Mouse (Mus musculus): Measurements from ENCODE around the gene Zbtb2. TPM values are rescaled to one million over a fixed set of nuclear protein-coding genes. Genes with fewer than 3 reads are reported as not detected.
A peak's percentile ranks its signal among the peaks of the same experiment; 100 is the strongest.

The Zbtb2 gene
- polyA plus RNA-seq, 1 experiment from 2014 or later: 15.5 TPM

- H3K4me1 ChIP-seq: no peaks in the 10 kb centered on the region
- no peak overlapping the region for H3K4me2 ChIP-seq
- H3K4me3 ChIP-seq: no peak overlapping the region
- no peak overlapping the region for H3K9ac ChIP-seq
- 60% methylated on average over 5 of the region's 5 CpGs for WGBS
- no peaks in the 10 kb centered on the region for H3K9me3 ChIP-seq
- H3K27ac ChIP-seq: no peak overlapping the region
- peaks cover 51% of the 10 kb centered on the region for H3K36me3 ChIP-seq
- no peaks in the 10 kb centered on the region for H3K27me3 ChIP-seq
- no peak for ATAC-seq (ENCODE audit: insufficient number of reproducible peaks, insufficient read depth, low FRiP score, low TSS enrichment, low read depth)
Measured at GRCm38 (mm10) chr10:4404895-4405491, 17.1 kb upstream of the Zbtb2 start.

- no peak overlapping the region for H3K4me2 ChIP-seq
- H3K36me3 ChIP-seq: peaks cover 43% of the 10 kb centered on the region
- no peak for ATAC-seq (ENCODE audit: insufficient number of reproducible peaks, insufficient read depth, low FRiP score, low TSS enrichment, low read depth)
- no peaks in the 10 kb centered on the region for H3K4me1 ChIP-seq
- no peak overlapping the region for H3K27ac ChIP-seq
- H3K9me3 ChIP-seq: no peaks in the 10 kb centered on the region
- no peaks in the 10 kb centered on the region for H3K27me3 ChIP-seq
- 87% methylated on average over 5 of the region's 5 CpGs for WGBS
- no peak overlapping the region for H3K4me3 ChIP-seq
- no peak overlapping the region for H3K9ac ChIP-seq
Measured at GRCm38 (mm10) chr10:4398058-4398457, 10.2 kb upstream of the Zbtb2 start.

- no peaks in the 10 kb centered on the region for H3K9me3 ChIP-seq
- H3K27me3 ChIP-seq: no peaks in the 10 kb centered on the region
- peaks cover 39% of the 10 kb centered on the region for H3K36me3 ChIP-seq
- 90% methylated on average over 3 of the region's 3 CpGs for WGBS
- no peak overlapping the region for H3K9ac ChIP-seq
- no peak overlapping the region for H3K4me2 ChIP-seq
- H3K4me3 ChIP-seq: no peak overlapping the region
- no peak for ATAC-seq (ENCODE audit: insufficient number of reproducible peaks, insufficient read depth, low FRiP score, low TSS enrichment, low read depth)
- no peak overlapping the region for H3K27ac ChIP-seq
- peaks cover 17% of the 10 kb centered on the region for H3K4me1 ChIP-seq
Measured at GRCm38 (mm10) chr10:4395321-4395720, 7.4 kb upstream of the Zbtb2 start.

GRCm38 (mm10) chr10:4391851-4392250 is 3.9 kb upstream of the Zbtb2 start:
- H3K9ac ChIP-seq: no peak overlapping the region
- peaks cover 37% of the 10 kb centered on the region for H3K4me1 ChIP-seq
- no peaks in the 10 kb centered on the region for H3K9me3 ChIP-seq
- WGBS: 43% methylated on average over 6 of the region's 6 CpGs
- ATAC-seq (ENCODE audit: insufficient number of reproducible peaks, insufficient read depth, low FRiP score, low TSS enrichment, low read depth): no peak
- H3K27me3 ChIP-seq: no peaks in the 10 kb centered on the region
- H3K36me3 ChIP-seq: peaks cover 27% of the 10 kb centered on the region
- H3K27ac ChIP-seq: no peak overlapping the region
- no peak overlapping the region for H3K4me3 ChIP-seq
- no peak overlapping the region for H3K4me2 ChIP-seq

GRCm38 (mm10) chr10:4391076-4391475 is 3.2 kb upstream of the Zbtb2 start:
- no peak overlapping the region for H3K9ac ChIP-seq

GRCm38 (mm10) chr10:4390550-4390949 is 2.6 kb upstream of the Zbtb2 start:
- H3K4me2 ChIP-seq: peak overlapping the region; percentile 84
- peaks cover 37% of the 10 kb centered on the region for H3K4me1 ChIP-seq
- peaks cover 19% of the 10 kb centered on the region for H3K36me3 ChIP-seq
- no peak overlapping the region; the same call in 1 of the 2 replicates for H3K27ac ChIP-seq
- no peak overlapping the region for H3K9ac ChIP-seq
- H3K4me3 ChIP-seq: no peak overlapping the region
- H3K27me3 ChIP-seq: no peaks in the 10 kb centered on the region
- H3K9me3 ChIP-seq: no peaks in the 10 kb centered on the region
- ATAC-seq (ENCODE audit: insufficient number of reproducible peaks, insufficient read depth, low FRiP score, low TSS enrichment, low read depth): no peak
- 43% methylated on average over 2 of the region's 2 CpGs for WGBS

More at GRCm38 (mm10) chr10:4391076-4391475, 3.2 kb upstream of the Zbtb2 start:
- ATAC-seq (ENCODE audit: insufficient number of reproducible peaks, insufficient read depth, low FRiP score, low TSS enrichment, low read depth): no peak
- WGBS: 70% methylated on average over 5 of the region's 5 CpGs
- Histone ChIP-seq H3K4me2 (no peak overlapping the region), H3K4me3 (no peak overlapping the region), H3K27ac (no peak overlapping the region), H3K9me3 (no peaks in the 10 kb centered on the region), H3K4me1 (peaks cover 37% of the 10 kb centered on the region), H3K36me3 (peaks cover 24% of the 10 kb centered on the region), H3K27me3 (no peaks in the 10 kb centered on the region)

GRCm38 (mm10) chr10:4389461-4390112 is 1.7 kb upstream of the Zbtb2 start:
- Histone ChIP-seq H3K9ac (peak overlapping the region; percentile 98), H3K27ac (no peak overlapping the region), H3K36me3 (peaks cover 15% of the 10 kb centered on the region), H3K9me3 (no peaks in the 10 kb centered on the region), H3K27me3 (no peaks in the 10 kb centered on the region), H3K4me2 (peak overlapping the region; percentile 84), H3K4me1 (peaks cover 37% of the 10 kb centered on the region), H3K4me3 (peak overlapping the region; percentile 98)
- 33% methylated on average over 5 of the region's 5 CpGs for WGBS
- no peak for ATAC-seq (ENCODE audit: insufficient number of reproducible peaks, insufficient read depth, low FRiP score, low TSS enrichment, low read depth)

GRCm38 (mm10) chr10:4389036-4389435 is 1.1 kb upstream of the Zbtb2 start:
- H3K27ac ChIP-seq: no peak overlapping the region
- H3K27me3 ChIP-seq: no peaks in the 10 kb centered on the region
- peaks cover 11% of the 10 kb centered on the region for H3K36me3 ChIP-seq
- ATAC-seq (ENCODE audit: insufficient number of reproducible peaks, insufficient read depth, low FRiP score, low TSS enrichment, low read depth): no peak
- H3K9ac ChIP-seq: peak overlapping the region; percentile 98
- peak overlapping the region; percentile 84 for H3K4me2 ChIP-seq
- 19% methylated on average over 10 of the region's 10 CpGs for WGBS
- no peaks in the 10 kb centered on the region for H3K9me3 ChIP-seq
- H3K4me3 ChIP-seq: peak overlapping the region; percentile 98
- peaks cover 37% of the 10 kb centered on the region for H3K4me1 ChIP-seq

GRCm38 (mm10) chr10:4388384-4388745 is 457 bp upstream of the Zbtb2 start:
- no peaks in the 10 kb centered on the region for H3K27me3 ChIP-seq
- H3K4me3 ChIP-seq: peak overlapping the region; percentile 98
- under 1% methylated on average over 19 of the region's 19 CpGs for WGBS
- H3K4me1 ChIP-seq: peaks cover 37% of the 10 kb centered on the region
- ATAC-seq (ENCODE audit: insufficient number of reproducible peaks, insufficient read depth, low FRiP score, low TSS enrichment, low read depth): no peak
- peak overlapping the region; percentile 99 for H3K27ac ChIP-seq
- H3K9ac ChIP-seq: peak overlapping the region; percentile 98
- H3K9me3 ChIP-seq: no peaks in the 10 kb centered on the region
- H3K36me3 ChIP-seq: peaks cover 7% of the 10 kb centered on the region
- peak overlapping the region; percentile 84 for H3K4me2 ChIP-seq

GRCm38 (mm10) chr10:4386609-4387591 is 1.0 kb downstream of the Zbtb2 start:
- Histone ChIP-seq H3K27me3 (no peaks in the 10 kb centered on the region), H3K4me2 (peak overlapping the region; percentile 84), H3K4me3 (peak overlapping the region; percentile 98), H3K4me1 (peaks cover 39% of the 10 kb centered on the region), H3K9ac (peak overlapping the region; percentile 98), H3K9me3 (no peaks in the 10 kb centered on the region), H3K27ac (peak overlapping the region; percentile 99), H3K36me3 (no peaks in the 10 kb centered on the region)
- under 1% methylated on average over 68 of the region's 133 CpGs for WGBS
- peak; percentile 94 for ATAC-seq (ENCODE audit: insufficient number of reproducible peaks, insufficient read depth, low FRiP score, low TSS enrichment, low read depth)

GRCm38 (mm10) chr10:4384244-4384643 is 3.7 kb downstream of the Zbtb2 start:
- Histone ChIP-seq H3K4me1 (peaks cover 12% of the 10 kb centered on the region), H3K4me2 (no peak overlapping the region), H3K36me3 (no peaks in the 10 kb centered on the region), H3K27ac (no peak overlapping the region), H3K27me3 (no peaks in the 10 kb centered on the region), H3K9ac (no peak overlapping the region), H3K9me3 (no peaks in the 10 kb centered on the region), H3K4me3 (no peak overlapping the region)
- ATAC-seq (ENCODE audit: insufficient number of reproducible peaks, insufficient read depth, low FRiP score, low TSS enrichment, low read depth): no peak
- 93% methylated on average over 7 of the region's 7 CpGs for WGBS

All from embryonic facial prominence, embryonic 13.5 days (tissue).